Mouse (Mus musculus): ENCODE results near the gene Galntl6. TPM values are rescaled to one million over a fixed set of nuclear protein-coding genes. Genes with fewer than 3 reads are reported as not detected.

Galntl6 gene
- polyA plus RNA-seq, 1 experiment from 2014 or later = 0.91 TPM

- no peak for ATAC-seq (replicated peaks; ENCODE audit: low FRiP score, low read depth)
- no peak overlapping the region for H3K9ac ChIP-seq (ENCODE audit: low read depth, low read length)
- DNase-seq (ENCODE audit: low spot score) = no peak
- no peaks in the 10 kb centered on the region for H3K9me3 ChIP-seq (replicated peaks; ENCODE audit: low read length)
- H3K4me3 ChIP-seq (replicated peaks; ENCODE audit: low read depth, low read length) = no peak overlapping the region
- no peaks in the 10 kb centered on the region for H3K27me3 ChIP-seq (ENCODE audit: insufficient read depth, low read length)
- H3K4me2 ChIP-seq (ENCODE audit: low read length) = no peak overlapping the region
- no peak for TF ChIP-seq CTCF (IDR thresholded peaks at IDR 0.05; ENCODE audit: low read depth)
- no peaks in the 10 kb centered on the region for H3K4me1 ChIP-seq (replicated peaks; ENCODE audit: insufficient read depth, low read length)
- no peaks in the 10 kb centered on the region for H3K36me3 ChIP-seq (ENCODE audit: insufficient read depth, low read length)
- H3K27ac ChIP-seq = no peak overlapping the region
- 91% methylated on average over 2 of the region's 2 CpGs for WGBS
Measured at GRCm38 (mm10) chr8:58265485-58265884, 647.0 kb downstream of the Galntl6 start.

- Histone ChIP-seq H3K27ac (no peak overlapping the region), H3K4me2 (ENCODE audit: low read length) (no peak overlapping the region), H3K27me3 (ENCODE audit: insufficient read depth, low read length) (no peaks in the 10 kb centered on the region), H3K9ac (ENCODE audit: low read depth, low read length) (no peak overlapping the region), H3K4me3 (replicated peaks; ENCODE audit: low read depth, low read length) (no peak overlapping the region), H3K4me1 (replicated peaks; ENCODE audit: insufficient read depth, low read length) (no peaks in the 10 kb centered on the region), H3K36me3 (ENCODE audit: insufficient read depth, low read length) (no peaks in the 10 kb centered on the region), H3K9me3 (replicated peaks; ENCODE audit: low read length) (no peaks in the 10 kb centered on the region)
- 74% methylated on average over 2 of the region's 2 CpGs for WGBS
- no peak for TF ChIP-seq CTCF (IDR thresholded peaks at IDR 0.05; ENCODE audit: low read depth)
- DNase-seq (ENCODE audit: low spot score) = no peak
- no peak for ATAC-seq (replicated peaks; ENCODE audit: low FRiP score, low read depth)
Measured at GRCm38 (mm10) chr8:58258577-58259315, 653.7 kb downstream of the Galntl6 start.

- no peak overlapping the region for H3K4me2 ChIP-seq (ENCODE audit: low read length)
- H3K36me3 ChIP-seq (ENCODE audit: insufficient read depth, low read length) = no peaks in the 10 kb centered on the region
- no peak overlapping the region for H3K4me3 ChIP-seq (replicated peaks; ENCODE audit: low read depth, low read length)
- 85% methylated on average over 1 of the region's 1 CpGs for WGBS
- no peak for TF ChIP-seq CTCF (IDR thresholded peaks at IDR 0.05; ENCODE audit: low read depth)
- no peaks in the 10 kb centered on the region for H3K9me3 ChIP-seq (replicated peaks; ENCODE audit: low read length)
- no peaks in the 10 kb centered on the region for H3K4me1 ChIP-seq (replicated peaks; ENCODE audit: insufficient read depth, low read length)
- no peaks in the 10 kb centered on the region for H3K27me3 ChIP-seq (ENCODE audit: insufficient read depth, low read length)
- no peak for ATAC-seq (replicated peaks; ENCODE audit: low FRiP score, low read depth)
- no peak overlapping the region for H3K9ac ChIP-seq (ENCODE audit: low read depth, low read length)
- DNase-seq (ENCODE audit: low spot score) = no peak
- H3K27ac ChIP-seq = no peak overlapping the region
Measured at GRCm38 (mm10) chr8:58253620-58254019, 658.8 kb downstream of the Galntl6 start.

GRCm38 (mm10) chr8:58244830-58245229 is 667.6 kb downstream of the Galntl6 start:
- TF ChIP-seq CTCF (IDR thresholded peaks at IDR 0.05; ENCODE audit: low read depth) = no peak
- WGBS = 79% methylated on average over 3 of the region's 3 CpGs
- H3K9ac ChIP-seq (ENCODE audit: low read depth, low read length) = no peak overlapping the region
- no peak overlapping the region for H3K4me2 ChIP-seq (ENCODE audit: low read length)
- no peak overlapping the region for H3K27ac ChIP-seq
- no peaks in the 10 kb centered on the region for H3K4me1 ChIP-seq (replicated peaks; ENCODE audit: insufficient read depth, low read length)
- ATAC-seq (replicated peaks; ENCODE audit: low FRiP score, low read depth) (no peak), DNase-seq (ENCODE audit: low spot score) (no peak)
- H3K27me3 ChIP-seq (ENCODE audit: insufficient read depth, low read length) = no peaks in the 10 kb centered on the region
- no peaks in the 10 kb centered on the region for H3K36me3 ChIP-seq (ENCODE audit: insufficient read depth, low read length)
- H3K4me3 ChIP-seq (replicated peaks; ENCODE audit: low read depth, low read length) = no peak overlapping the region
- H3K9me3 ChIP-seq (replicated peaks; ENCODE audit: low read length) = no peaks in the 10 kb centered on the region

GRCm38 (mm10) chr8:58234220-58234619 is 678.2 kb downstream of the Galntl6 start:
- WGBS = 25% methylated on average over 2 of the region's 2 CpGs
- Histone ChIP-seq H3K4me3 (replicated peaks; ENCODE audit: low read depth, low read length) (no peak overlapping the region), H3K4me1 (replicated peaks; ENCODE audit: insufficient read depth, low read length) (no peaks in the 10 kb centered on the region), H3K27me3 (ENCODE audit: insufficient read depth, low read length) (no peaks in the 10 kb centered on the region), H3K9me3 (replicated peaks; ENCODE audit: low read length) (no peaks in the 10 kb centered on the region), H3K36me3 (ENCODE audit: insufficient read depth, low read length) (no peaks in the 10 kb centered on the region), H3K27ac (no peak overlapping the region), H3K4me2 (ENCODE audit: low read length) (no peak overlapping the region), H3K9ac (ENCODE audit: low read depth, low read length) (no peak overlapping the region)
- peak; percentile 24; the same call in 1 of the 2 replicates for TF ChIP-seq CTCF (IDR thresholded peaks at IDR 0.05; ENCODE audit: low read depth)
- ATAC-seq (replicated peaks; ENCODE audit: low FRiP score, low read depth) (no peak), DNase-seq (ENCODE audit: low spot score) (no peak)

GRCm38 (mm10) chr8:58228725-58229124 is 683.7 kb downstream of the Galntl6 start:
- Histone ChIP-seq H3K9me3 (replicated peaks; ENCODE audit: low read length) (no peaks in the 10 kb centered on the region), H3K4me1 (replicated peaks; ENCODE audit: insufficient read depth, low read length) (no peaks in the 10 kb centered on the region), H3K4me2 (ENCODE audit: low read length) (no peak overlapping the region), H3K27ac (no peak overlapping the region), H3K4me3 (replicated peaks; ENCODE audit: low read depth, low read length) (no peak overlapping the region), H3K36me3 (ENCODE audit: insufficient read depth, low read length) (no peaks in the 10 kb centered on the region), H3K27me3 (ENCODE audit: insufficient read depth, low read length) (no peaks in the 10 kb centered on the region), H3K9ac (ENCODE audit: low read depth, low read length) (no peak overlapping the region)
- TF ChIP-seq CTCF (IDR thresholded peaks at IDR 0.05; ENCODE audit: low read depth) = no peak
- no peak for DNase-seq (ENCODE audit: low spot score)
- ATAC-seq (replicated peaks; ENCODE audit: low FRiP score, low read depth) = no peak
- 89% methylated on average over 1 of the region's 1 CpGs for WGBS

- H3K4me1 ChIP-seq (replicated peaks; ENCODE audit: insufficient read depth, low read length) = no peaks in the 10 kb centered on the region
- ATAC-seq (replicated peaks; ENCODE audit: low FRiP score, low read depth) (no peak), DNase-seq (ENCODE audit: low spot score) (no peak)
- H3K27me3 ChIP-seq (ENCODE audit: insufficient read depth, low read length) = no peaks in the 10 kb centered on the region
- WGBS = 42% methylated on average over 8 of the region's 8 CpGs
- H3K9ac ChIP-seq (ENCODE audit: low read depth, low read length) = no peak overlapping the region
- H3K27ac ChIP-seq = no peak overlapping the region
- H3K36me3 ChIP-seq (ENCODE audit: insufficient read depth, low read length) = no peaks in the 10 kb centered on the region
- no peak for TF ChIP-seq CTCF (IDR thresholded peaks at IDR 0.05; ENCODE audit: low read depth)
- H3K4me2 ChIP-seq (ENCODE audit: low read length) = no peak overlapping the region
- H3K4me3 ChIP-seq (replicated peaks; ENCODE audit: low read depth, low read length) = no peak overlapping the region
- no peaks in the 10 kb centered on the region for H3K9me3 ChIP-seq (replicated peaks; ENCODE audit: low read length)
Measured at GRCm38 (mm10) chr8:58217885-58218284, 694.6 kb downstream of the Galntl6 start.

Measured in kidney, postnatal 0 days (tissue).